Comparison of ENCODE assay signal across 16 mouse cellular contexts in the genomic region with DNA sequence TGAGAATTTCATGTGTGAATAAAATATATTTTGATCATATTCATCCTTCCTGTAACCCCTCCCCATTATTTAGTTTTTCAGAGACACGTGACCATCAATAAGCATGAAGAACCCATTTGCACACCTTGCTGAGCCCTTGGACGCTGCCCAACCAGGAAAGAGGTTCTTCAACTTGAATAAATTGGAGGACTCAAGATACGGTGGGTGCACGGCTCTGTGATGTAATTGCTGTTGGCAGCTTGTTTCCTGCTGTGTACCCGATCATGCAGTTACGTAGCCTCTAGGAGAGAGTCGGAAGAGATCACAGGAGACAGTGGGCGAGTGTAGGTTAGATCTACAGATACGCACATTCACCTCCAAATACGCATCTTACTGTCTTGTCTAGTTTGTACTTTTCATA.
"Had no signal": no experiment of that assay in that cellular context is flagged by ENCODE, and none has a peak within 500 bp of the region (broad histone marks: within the 10 kb centered on the region; RNA-seq: fewer than 3 reads in every experiment).

No protein-coding gene starts in this region.

- H3K27me3 ChIP-seq: limb, embryonic 12.5 days; liver, embryonic 13.5 days; lung, embryonic 15.5 days; neural tube, embryonic 15.5 days had no signal

- H3K9me3 ChIP-seq: lung, embryonic 15.5 days; neural tube, embryonic 15.5 days had no signal

- H3K4me1 ChIP-seq: limb, embryonic 12.5 days; liver, embryonic 13.5 days; lung, embryonic 15.5 days; neural tube, embryonic 15.5 days had no signal

- DNase-seq: kidney, adult 18-20 months; kidney, postnatal 10 days; kidney, postnatal 4 days; liver; liver, embryonic 13.5 days; liver, postnatal 0 days; right cerebral cortex, postnatal 4 days; spleen, adult 18-20 months; thymus, adult 2 months; thymus, postnatal 25 days had no signal

- ATAC-seq: liver, postnatal 0 days; midbrain, embryonic 16.5 days had no signal

- H3K4me2 ChIP-seq: limb, embryonic 12.5 days; liver, embryonic 13.5 days; lung, embryonic 15.5 days; neural tube, embryonic 15.5 days had no signal

- H3K9ac ChIP-seq: limb, embryonic 12.5 days; liver, embryonic 13.5 days; liver, postnatal 0 days; lung, embryonic 15.5 days; neural tube, embryonic 15.5 days had no signal

- H3K27ac ChIP-seq: layer of hippocampus, adult 2 months; left cerebral cortex, adult 2 months; limb, embryonic 12.5 days; liver, embryonic 13.5 days; lung, embryonic 15.5 days; neural tube, embryonic 15.5 days had no signal

- H3K4me3 ChIP-seq: layer of hippocampus, adult 2 months; left cerebral cortex, adult 2 months; limb, embryonic 12.5 days; liver, embryonic 13.5 days; lung, embryonic 15.5 days; neural tube, embryonic 15.5 days had no signal
